Mouse (Mus musculus) CH12.LX (cell line): ENCODE data around the gene Acss2.

Experiments used
- BHLHE40 ChIP-seq: IDR thresholded peaks from 2 replicates; pipeline ENCODE4 v1.6.1; 2011; ENCODE audit warnings: mild to moderate bottlenecking, low read depth, low read length, improper control_type of control experiment
- CTCF ChIP-seq, 2 experiments: IDR thresholded peaks in 1 of 2; conservative IDR thresholded peaks in 1 of 2; 2 replicates each; pipeline ENCODE4 v1.5.1; 2011 to 2012; ENCODE audit warnings: low read depth in 2 of 2, low read length in 2 of 2, improper control_type of control experiment in 1 of 2, inconsistent platforms in 1 of 2, mild to moderate bottlenecking in 1 of 2, moderate library complexity in 1 of 2
- POLR2A ChIP-seq: IDR thresholded peaks from 2 replicates; pipeline ENCODE4 v1.6.1; 2011; ENCODE audit warnings: low read depth, mild to moderate bottlenecking, improper control_type of control experiment, low read length
- USF1 ChIP-seq: IDR thresholded peaks from 2 replicates; pipeline ENCODE4 v1.6.1; 2014; ENCODE audit warnings: low read depth, mild to moderate bottlenecking, inconsistent platforms, low read length, improper control_type of control experiment

DNA sequence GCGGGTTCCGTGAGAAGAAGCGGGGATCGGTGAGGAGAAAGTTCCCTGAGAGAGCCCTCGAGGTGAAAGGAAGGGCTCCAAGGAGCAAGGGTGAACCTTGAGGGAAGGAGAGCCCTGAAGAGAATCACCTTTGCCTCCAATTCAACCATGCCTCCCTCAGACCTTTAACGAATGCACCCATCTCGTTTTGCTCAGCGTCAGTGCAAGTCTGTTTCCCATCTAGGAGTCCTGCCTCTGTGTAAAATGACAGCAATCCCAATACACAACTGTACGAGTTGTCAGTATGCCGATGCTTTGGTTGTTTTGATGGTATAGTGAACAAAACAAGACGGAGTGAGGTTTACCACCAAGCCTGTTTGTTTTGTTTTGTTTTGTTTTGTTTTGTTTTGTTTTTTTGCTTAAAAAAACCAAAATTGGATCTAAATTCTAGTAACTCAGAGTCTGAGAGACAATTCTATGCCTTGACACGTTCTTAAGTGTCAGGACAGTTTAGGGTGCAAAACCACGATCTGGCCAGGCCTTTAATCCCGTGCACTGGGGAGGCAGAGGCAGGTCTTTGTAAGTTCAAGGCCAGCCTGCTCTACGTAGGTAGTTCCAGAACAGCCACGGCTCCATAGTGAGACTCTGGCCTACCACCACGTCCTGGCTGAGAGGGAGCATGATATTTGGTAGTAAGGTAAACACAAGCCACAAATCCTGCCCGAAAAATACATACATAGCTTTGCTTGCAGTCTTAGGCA lies 953 bp downstream of the Acss2 start:
- TF ChIP-seq CTCF (conservative IDR thresholded peaks at IDR 0.05 in 1 of 2, IDR thresholded peaks at IDR 0.05 in 1 of 2; ENCODE audit: low read depth in 2 of 2, low read length in 2 of 2) (no peak), BHLHE40 (no peak), POLR2A (no peak), USF1 (no peak)
